Mouse (Mus musculus) cortical plate, adult 2 months (tissue): ENCODE measurements around the gene Gtsf1.

ENCODE experiments used
- CTCF ChIP-seq: fragments of 200-500 bp; IDR thresholded peaks from 2 replicates; pipeline ENCODE4 v1.5.1; 2011; ENCODE audit warnings: mild to moderate bottlenecking, control low read depth, low read length; ENCODE audit not compliant: insufficient read depth; ENCODE audit errors: extremely low read depth
- POLR2A ChIP-seq: fragments of 200-500 bp; IDR thresholded peaks from 2 replicates; pipeline ENCODE4 v1.6.1; 2011; ENCODE audit warnings: mild to moderate bottlenecking, low read length, control low read depth; ENCODE audit not compliant: insufficient read depth; ENCODE audit errors: extremely low read depth

- TF ChIP-seq CTCF: no peak
- TF ChIP-seq POLR2A: no peak
Observed at GRCm38 (mm10) chr15:103371208-103371607, 59.1 kb downstream of the Gtsf1 start.
